Mouse (Mus musculus): ENCODE data around the gene Lefty1.

GRCm38 (mm10) chr1:180958797-180959196, 24.0 kb downstream of the Lefty1 start:
- no peak for TF ChIP-seq CTCF (IDR thresholded peaks at IDR 0.05; ENCODE audit: control insufficient read depth, insufficient read depth, insufficient replicate concordance, low read depth, low read length)
- no peak for TF ChIP-seq POLR2A (IDR thresholded peaks at IDR 0.05; ENCODE audit: control insufficient read depth, low read depth, low read length)
